Mouse (Mus musculus) v-Abl transformed pro-B cells (cell line): ENCODE measurements around the gene Fth1.

ENCODE experiments used
- in situ Hi-C, 2 experiments: fragments of 400-800 bp; cut with MboI; formaldehyde crosslinking; loops; one replicate each; pipeline ENCODE4 v1.15.1; 2025; ENCODE audit not compliant: unreplicated experiment in 2 of 2

The Fth1 gene

GRCm38 (mm10) chr19:9956624-9957388 lies 23.6 kb upstream of the Fth1 start:
- in situ Hi-C loops = loop anchor here in 1 of 2 experiments (25.0 kb wide), 1 partner anchor 630 kb away; the partner anchor contains the start of genes Cyb561a3 and Tmem138

GRCm38 (mm10) chr19:9957965-9958364 lies 22.4 kb upstream of the Fth1 start:
- in situ Hi-C loops = loop anchor here in 1 of 2 experiments (25.0 kb wide), 1 partner anchor 629 kb away; the partner anchor contains the start of genes Cyb561a3 and Tmem138

- in situ Hi-C loops = loop anchor here in 1 of 2 experiments (25.0 kb wide), 1 partner anchor 627 kb away; the partner anchor contains the start of genes Cyb561a3 and Tmem138
These were observed 19.6 kb upstream of the Fth1 start for GRCm38 (mm10) chr19:9960769-9961168.

GRCm38 (mm10) chr19:9964205-9964916 lies 16.0 kb upstream of the Fth1 start:
- in situ Hi-C loops = loop anchor here in 1 of 2 experiments (25.0 kb wide), 1 partner anchor 623 kb away; the partner anchor contains the start of genes Cyb561a3 and Tmem138

- in situ Hi-C loops = loop anchor here in 1 of 2 experiments (25.0 kb wide), 1 partner anchor 621 kb away; the partner anchor contains the start of genes Cyb561a3 and Tmem138
These were observed 14.1 kb upstream of the Fth1 start for GRCm38 (mm10) chr19:9966096-9966867.

- in situ Hi-C loops = loop anchor here in 1 of 2 experiments (25.0 kb wide), 1 partner anchor 619 kb away; the partner anchor contains the start of genes Cyb561a3 and Tmem138
These were observed 12.2 kb upstream of the Fth1 start for GRCm38 (mm10) chr19:9968081-9968787.

GRCm38 (mm10) chr19:9974853-9975252 lies 5.5 kb upstream of the Fth1 start:
- in situ Hi-C loops = loop anchor here in 1 of 2 experiments (25.0 kb wide), 1 partner anchor 612 kb away; the partner anchor contains the start of genes Cyb561a3 and Tmem138

GRCm38 (mm10) chr19:9977085-9977484 lies 3.3 kb upstream of the Fth1 start:
- in situ Hi-C loops = no loop called here

- in situ Hi-C loops = no loop called here
These were observed 1.9 kb upstream of the Fth1 start for GRCm38 (mm10) chr19:9978431-9978951.

- in situ Hi-C loops = no loop called here
These were observed 1.2 kb upstream of the Fth1 start for GRCm38 (mm10) chr19:9979156-9979555.

- in situ Hi-C loops = no loop called here
These were observed 1.2 kb downstream of the Fth1 start for GRCm38 (mm10) chr19:9981621-9982020.

- in situ Hi-C loops = no loop called here
These were observed 1.9 kb downstream of the Fth1 start for GRCm38 (mm10) chr19:9982151-9982851.

- in situ Hi-C loops = no loop called here
These were observed 2.6 kb downstream of the Fth1 start for GRCm38 (mm10) chr19:9982852-9983542.

- in situ Hi-C loops = no loop called here
These were observed 4.0 kb downstream of the Fth1 start for GRCm38 (mm10) chr19:9984111-9985055.

- in situ Hi-C loops = no loop called here
These were observed 4.9 kb downstream of the Fth1 start for GRCm38 (mm10) chr19:9985190-9985899.

GRCm38 (mm10) chr19:9985900-9986421 lies 5.6 kb downstream of the Fth1 start:
- in situ Hi-C loops = no loop called here
